Mouse (Mus musculus) heart, embryonic 15.5 days (tissue): ENCODE measurements around the gene Dnah9. TPM values are rescaled to one million over a fixed set of nuclear protein-coding genes. Genes with fewer than 3 reads are reported as not detected.

Source experiments
- ATAC-seq: fragments of 200-750 bp; cut with Nextera tagmentation; replicated peaks from 2 replicates; pipeline ENCODE4 v1.8.0; 2017; ENCODE audit warnings: low read depth, moderate TSS enrichment; ENCODE audit not compliant: insufficient number of reproducible peaks, insufficient read depth, low FRiP score
- H3K27ac ChIP-seq: fragments of 300-500 bp; sonication (generic); 2 replicates; pipeline ENCODE4 v1.5.1; 2015; ENCODE audit warnings: mild to moderate bottlenecking, inconsistent platforms
- H3K27me3 ChIP-seq: fragments of 300-500 bp; sonication (generic); 2 replicates; pipeline ENCODE4 v1.6.1; 2015; ENCODE audit warnings: inconsistent platforms
- H3K36me3 ChIP-seq: fragments of 300-500 bp; sonication (generic); 2 replicates; pipeline ENCODE4 v1.6.1; 2015; ENCODE audit warnings: mild to moderate bottlenecking, inconsistent platforms
- H3K4me1 ChIP-seq: fragments of 300-500 bp; sonication (generic); replicated peaks from 2 replicates; pipeline ENCODE4 v1.6.1; 2015; ENCODE audit warnings: inconsistent platforms
- H3K4me2 ChIP-seq: fragments of 300-500 bp; sonication (generic); 2 replicates; pipeline ENCODE4 v1.6.1; 2015; ENCODE audit warnings: inconsistent platforms, mild to moderate bottlenecking, moderate library complexity
- H3K4me3 ChIP-seq: fragments of 300-500 bp; sonication (generic); 2 replicates; pipeline ENCODE4 v1.5.1; 2015; ENCODE audit warnings: mild to moderate bottlenecking, inconsistent platforms
- H3K9ac ChIP-seq: fragments of 300-500 bp; sonication (generic); 2 replicates; pipeline ENCODE4 v1.6.1; 2015; ENCODE audit warnings: mild to moderate bottlenecking, inconsistent platforms
- H3K9me3 ChIP-seq: fragments of 300-500 bp; sonication (generic); replicated peaks from 2 replicates; pipeline ENCODE4 v1.6.1; 2016; ENCODE audit warnings: inconsistent platforms
- WGBS: fragments of 180-500 bp; shearing (Covaris S2); methylation state at CpG from one replicate; pipeline ENCODE4 v1.1.7; 2015; ENCODE audit warnings: mixed read lengths; 5-methylcytosine and 5-hydroxymethylcytosine counted together
- polyA plus RNA-seq: library from polyadenylated mRNA; unstranded; fragments of >200 nt; fragmentation: Nextera tagmentation; extraction: Ambion mirVana; gene quantifications from 2 replicates; pipeline ENCODE4 v1.2.1, GENCODE M21; 2015

Gene Dnah9
- polyA plus RNA-seq, 1 experiment from 2014 or later, result 0.14 TPM

GRCm38 (mm10) chr11:66072921-66073320, 95.4 kb downstream of the Dnah9 start:
- WGBS, result 70% methylated on average over 5 of the region's 5 CpGs
- no peak for ATAC-seq
- Histone ChIP-seq H3K9ac (no peak overlapping the region), H3K36me3 (no peaks in the 10 kb centered on the region), H3K4me1 (no peaks in the 10 kb centered on the region), H3K4me3 (no peak overlapping the region), H3K4me2 (no peak overlapping the region), H3K27ac (no peak overlapping the region), H3K9me3 (no peaks in the 10 kb centered on the region), H3K27me3 (no peaks in the 10 kb centered on the region)

GRCm38 (mm10) chr11:66058956-66059355, 109.4 kb downstream of the Dnah9 start:
- Histone ChIP-seq H3K27me3 (no peaks in the 10 kb centered on the region), H3K9ac (no peak overlapping the region), H3K4me1 (no peaks in the 10 kb centered on the region), H3K27ac (no peak overlapping the region), H3K4me3 (no peak overlapping the region), H3K9me3 (no peaks in the 10 kb centered on the region), H3K4me2 (no peak overlapping the region), H3K36me3 (no peaks in the 10 kb centered on the region)
- ATAC-seq, result no peak
- 58% methylated on average over 3 of the region's 3 CpGs for WGBS

- no peak overlapping the region for H3K27ac ChIP-seq
- no peaks in the 10 kb centered on the region for H3K4me1 ChIP-seq
- no peak for ATAC-seq
- 76% methylated on average over 3 of the region's 3 CpGs for WGBS
- H3K27me3 ChIP-seq, result no peaks in the 10 kb centered on the region
- H3K9me3 ChIP-seq, result no peaks in the 10 kb centered on the region
- H3K4me2 ChIP-seq, result no peak overlapping the region
- no peaks in the 10 kb centered on the region for H3K36me3 ChIP-seq
- no peak overlapping the region for H3K4me3 ChIP-seq
- no peak overlapping the region for H3K9ac ChIP-seq
Measured at GRCm38 (mm10) chr11:66051294-66051693, 117.1 kb downstream of the Dnah9 start.

- no peaks in the 10 kb centered on the region for H3K27me3 ChIP-seq
- no peaks in the 10 kb centered on the region for H3K4me1 ChIP-seq
- no peaks in the 10 kb centered on the region for H3K36me3 ChIP-seq
- no peak overlapping the region for H3K4me3 ChIP-seq
- H3K27ac ChIP-seq, result no peak overlapping the region
- H3K4me2 ChIP-seq, result no peak overlapping the region
- H3K9ac ChIP-seq, result no peak overlapping the region
- WGBS, result 71% methylated on average over 4 of the region's 4 CpGs
- no peak for ATAC-seq
- H3K9me3 ChIP-seq, result no peaks in the 10 kb centered on the region
Measured at GRCm38 (mm10) chr11:66049146-66049545, 119.2 kb downstream of the Dnah9 start.

GRCm38 (mm10) chr11:66046594-66047193, 121.7 kb downstream of the Dnah9 start:
- no peak for ATAC-seq
- Histone ChIP-seq H3K9me3 (no peaks in the 10 kb centered on the region), H3K4me1 (no peaks in the 10 kb centered on the region), H3K4me3 (no peak overlapping the region), H3K27ac (no peak overlapping the region), H3K27me3 (no peaks in the 10 kb centered on the region), H3K36me3 (no peaks in the 10 kb centered on the region), H3K9ac (no peak overlapping the region), H3K4me2 (no peak overlapping the region)
- WGBS, result 33% methylated on average over 4 of the region's 4 CpGs

- H3K27ac ChIP-seq, result no peak overlapping the region
- H3K4me3 ChIP-seq, result no peak overlapping the region
- H3K4me1 ChIP-seq, result no peaks in the 10 kb centered on the region
- no peaks in the 10 kb centered on the region for H3K27me3 ChIP-seq
- ATAC-seq, result no peak
- H3K9me3 ChIP-seq, result no peaks in the 10 kb centered on the region
- WGBS, result 51% methylated on average over 6 of the region's 6 CpGs
- no peak overlapping the region for H3K9ac ChIP-seq
- no peak overlapping the region for H3K4me2 ChIP-seq
- H3K36me3 ChIP-seq, result no peaks in the 10 kb centered on the region
Measured at GRCm38 (mm10) chr11:66043635-66044034, 124.7 kb downstream of the Dnah9 start.

- ATAC-seq, result no peak
- Histone ChIP-seq H3K9ac (no peak overlapping the region), H3K36me3 (no peaks in the 10 kb centered on the region), H3K27me3 (no peaks in the 10 kb centered on the region), H3K27ac (no peak overlapping the region), H3K4me1 (no peaks in the 10 kb centered on the region), H3K4me3 (no peak overlapping the region), H3K4me2 (no peak overlapping the region), H3K9me3 (no peaks in the 10 kb centered on the region)
- 63% methylated on average over 2 of the region's 2 CpGs for WGBS
Measured at GRCm38 (mm10) chr11:66042531-66042930, 125.8 kb downstream of the Dnah9 start.

GRCm38 (mm10) chr11:66025728-66026127, 142.6 kb downstream of the Dnah9 start:
- no peak for ATAC-seq
- no peaks in the 10 kb centered on the region for H3K9me3 ChIP-seq
- no peak overlapping the region for H3K9ac ChIP-seq
- no peak overlapping the region for H3K27ac ChIP-seq
- no peaks in the 10 kb centered on the region for H3K36me3 ChIP-seq
- H3K4me2 ChIP-seq, result no peak overlapping the region
- no peaks in the 10 kb centered on the region for H3K4me1 ChIP-seq
- 78% methylated on average over 1 of the region's 1 CpGs for WGBS
- H3K4me3 ChIP-seq, result no peak overlapping the region
- H3K27me3 ChIP-seq, result no peaks in the 10 kb centered on the region

GRCm38 (mm10) chr11:65975871-65976270, 192.5 kb downstream of the Dnah9 start:
- Histone ChIP-seq H3K4me2 (no peak overlapping the region), H3K9ac (no peak overlapping the region), H3K36me3 (no peaks in the 10 kb centered on the region), H3K9me3 (no peaks in the 10 kb centered on the region), H3K27me3 (no peaks in the 10 kb centered on the region), H3K4me3 (no peak overlapping the region), H3K4me1 (no peaks in the 10 kb centered on the region), H3K27ac (no peak overlapping the region)
- ATAC-seq, result no peak
- WGBS, result 58% methylated on average over 3 of the region's 3 CpGs

- Histone ChIP-seq H3K4me2 (no peak overlapping the region), H3K9me3 (no peaks in the 10 kb centered on the region), H3K4me3 (no peak overlapping the region), H3K4me1 (no peaks in the 10 kb centered on the region), H3K27ac (no peak overlapping the region), H3K27me3 (no peaks in the 10 kb centered on the region), H3K9ac (no peak overlapping the region), H3K36me3 (no peaks in the 10 kb centered on the region)
- no peak for ATAC-seq
- 65% methylated on average over 2 of the region's 2 CpGs for WGBS
Measured at GRCm38 (mm10) chr11:65930796-65931195, 237.6 kb downstream of the Dnah9 start.

- WGBS, result 67% methylated on average over 4 of the region's 4 CpGs
Measured at GRCm38 (mm10) chr11:65930359-65930758, 238.0 kb downstream of the Dnah9 start.

GRCm38 (mm10) chr11:65927962-65928361, 240.4 kb downstream of the Dnah9 start:
- no peak overlapping the region for H3K4me3 ChIP-seq
- no peak overlapping the region for H3K27ac ChIP-seq
- no peaks in the 10 kb centered on the region for H3K4me1 ChIP-seq
- no peaks in the 10 kb centered on the region for H3K27me3 ChIP-seq
- WGBS, result 35% methylated on average over 1 of the region's 1 CpGs
- H3K9ac ChIP-seq, result no peak overlapping the region
- H3K36me3 ChIP-seq, result no peaks in the 10 kb centered on the region
- ATAC-seq, result no peak
- H3K4me2 ChIP-seq, result no peak overlapping the region
- no peaks in the 10 kb centered on the region for H3K9me3 ChIP-seq

More at GRCm38 (mm10) chr11:65930359-65930758, 238.0 kb downstream of the Dnah9 start:
- Histone ChIP-seq H3K9me3 (no peaks in the 10 kb centered on the region), H3K4me2 (no peak overlapping the region), H3K27ac (no peak overlapping the region), H3K4me3 (no peak overlapping the region), H3K9ac (no peak overlapping the region), H3K36me3 (no peaks in the 10 kb centered on the region), H3K4me1 (no peaks in the 10 kb centered on the region), H3K27me3 (no peaks in the 10 kb centered on the region)
- ATAC-seq, result no peak
